Mouse (Mus musculus) brain, embryonic 18.5 days (tissue): ENCODE results near the gene Ifna11.

Experiments used
- DNase-seq: peaks from one replicate; pipeline ENCODE4 v3.0.0-alpha.2; 2012; ENCODE audit warnings: low read depth, low spot score

Ifna11 gene

DNA sequence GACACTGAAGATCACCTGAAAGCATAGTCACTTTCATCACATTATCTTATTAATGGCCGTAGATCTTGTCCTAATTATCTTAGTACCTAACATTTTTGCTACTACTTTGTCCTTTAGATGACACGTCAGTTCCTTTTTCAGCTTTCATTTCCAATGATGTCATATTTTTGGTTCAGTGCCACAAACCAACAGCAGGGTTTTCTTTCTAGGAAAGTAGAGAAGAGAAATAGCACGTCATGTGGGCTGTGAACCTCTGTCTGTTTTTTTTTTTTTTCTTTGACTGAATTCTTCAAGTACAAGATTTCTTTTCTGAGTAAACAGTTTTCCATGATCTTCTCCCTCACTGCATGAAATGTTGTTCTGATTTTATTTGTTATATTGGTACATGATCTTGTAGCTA, 20.3 kb downstream of the Ifna11 start:
- no peak for DNase-seq

- DNase-seq, result no peak
Measured at GRCm38 (mm10) chr4:88841438-88841911, 21.7 kb downstream of the Ifna11 start, which contains the start of gene Ifna4. Gene Ifna4 (plus strand): TSS chr4:88841861.

DNA sequence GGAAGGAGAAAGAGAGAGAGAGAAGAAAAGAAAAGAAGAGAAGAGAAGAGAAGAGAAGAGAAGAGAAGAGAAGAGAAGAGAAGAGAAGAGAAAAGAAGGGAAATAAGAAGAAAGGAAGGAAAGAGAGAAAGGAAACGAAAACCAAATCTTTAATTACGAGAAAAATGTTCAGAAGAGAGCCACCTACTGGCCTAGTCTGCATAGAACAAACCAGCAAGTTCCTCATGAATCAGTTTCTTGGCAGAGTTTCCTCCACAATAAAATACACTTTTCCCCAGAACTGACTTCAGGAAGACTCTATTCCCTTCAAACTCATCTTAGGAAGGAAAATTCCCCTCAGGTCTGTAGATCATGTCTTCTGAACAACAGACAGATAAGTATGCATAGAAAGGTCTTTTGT, 25.6 kb downstream of the Ifna11 start:
- DNase-seq, result no peak

DNA sequence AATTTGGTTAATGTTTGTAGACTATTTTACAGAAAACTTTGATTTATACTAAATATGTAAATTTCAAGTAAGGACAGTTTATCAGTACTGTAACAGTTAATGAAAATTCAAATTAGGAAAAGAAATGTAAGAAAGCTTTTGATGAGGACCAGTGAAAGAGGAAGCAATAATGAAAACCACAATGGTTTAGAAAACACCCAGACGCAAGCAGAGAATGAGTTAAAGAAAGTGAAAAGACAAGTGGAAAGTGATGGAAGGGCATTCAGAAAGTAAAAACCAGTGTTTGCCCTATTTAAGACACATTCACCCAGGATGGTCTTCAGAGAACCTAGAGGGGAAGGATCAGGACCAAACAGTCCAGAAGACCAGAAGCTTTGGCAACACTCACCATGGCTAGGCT, 29.9 kb downstream of the Ifna11 start, which contains the start of gene Ifna1:
TSS of gene Ifna1 (plus strand) at position 390 of the 400 bp plus-strand sequence.
- no peak for DNase-seq

- DNase-seq, result no peak
Measured at GRCm38 (mm10) chr4:88851026-88851763, 31.4 kb downstream of the Ifna11 start.

DNA sequence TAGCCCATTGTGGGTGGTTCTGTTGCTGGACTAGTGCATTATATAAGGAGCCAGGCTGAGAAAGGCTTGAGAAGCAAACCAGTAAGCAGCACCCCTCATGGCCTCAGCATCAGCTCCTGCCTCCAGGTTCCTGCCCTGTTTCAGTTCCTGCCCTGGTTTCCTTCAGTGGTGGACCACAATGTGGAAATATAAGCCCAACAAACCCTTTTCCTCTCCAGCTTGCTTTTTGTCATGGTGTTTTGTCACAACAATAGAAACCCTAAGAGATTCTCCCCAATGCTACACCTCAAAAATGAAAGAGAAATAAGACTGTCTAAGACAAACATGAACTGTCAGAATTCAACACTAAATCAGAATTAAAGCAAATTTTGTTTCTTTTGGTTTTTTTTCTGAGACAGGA, 39.5 kb downstream of the Ifna11 start:
- no peak for DNase-seq

DNA sequence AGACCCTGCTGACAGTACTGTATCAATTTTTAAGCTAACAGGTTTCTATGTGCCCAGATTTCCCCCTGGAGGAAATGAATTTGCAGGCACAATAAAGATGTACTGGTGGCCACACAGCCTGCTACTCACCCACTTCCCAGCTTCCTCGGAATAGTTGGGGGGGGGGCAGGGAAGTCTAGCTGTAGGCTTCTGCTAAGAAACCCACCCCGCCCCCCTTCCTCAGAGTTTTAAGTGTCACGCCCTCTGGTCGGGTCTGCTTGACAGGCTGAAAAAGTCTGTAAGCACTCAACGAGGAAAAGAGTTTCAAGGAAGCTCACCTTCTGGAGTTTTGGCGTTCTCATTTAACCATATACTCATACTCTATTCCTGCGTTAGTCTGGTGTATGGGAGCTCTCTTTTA, 43.5 kb downstream of the Ifna11 start:
- DNase-seq, result no peak

DNA sequence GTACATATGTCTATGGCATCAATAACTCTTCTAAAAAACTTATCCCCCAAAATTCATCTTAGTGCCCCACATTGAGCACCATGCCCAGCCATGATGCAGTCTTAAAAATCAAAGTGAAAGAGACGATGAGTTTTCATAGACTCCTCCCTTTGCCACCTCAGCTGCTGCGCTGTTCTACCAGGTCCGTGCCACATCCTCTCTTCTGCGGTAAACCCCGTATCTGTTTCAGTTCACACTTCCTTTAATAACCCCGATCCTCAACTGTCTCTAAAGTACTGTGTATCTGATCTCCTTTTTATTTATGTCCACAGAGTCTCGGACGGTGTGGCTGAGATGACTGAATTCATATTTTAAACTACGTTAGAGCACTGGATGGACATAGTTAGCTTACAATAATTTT, 44.8 kb downstream of the Ifna11 start:
- DNase-seq, result no peak

- no peak for DNase-seq
Measured at GRCm38 (mm10) chr4:88865011-88865569, 45.3 kb downstream of the Ifna11 start.

DNA sequence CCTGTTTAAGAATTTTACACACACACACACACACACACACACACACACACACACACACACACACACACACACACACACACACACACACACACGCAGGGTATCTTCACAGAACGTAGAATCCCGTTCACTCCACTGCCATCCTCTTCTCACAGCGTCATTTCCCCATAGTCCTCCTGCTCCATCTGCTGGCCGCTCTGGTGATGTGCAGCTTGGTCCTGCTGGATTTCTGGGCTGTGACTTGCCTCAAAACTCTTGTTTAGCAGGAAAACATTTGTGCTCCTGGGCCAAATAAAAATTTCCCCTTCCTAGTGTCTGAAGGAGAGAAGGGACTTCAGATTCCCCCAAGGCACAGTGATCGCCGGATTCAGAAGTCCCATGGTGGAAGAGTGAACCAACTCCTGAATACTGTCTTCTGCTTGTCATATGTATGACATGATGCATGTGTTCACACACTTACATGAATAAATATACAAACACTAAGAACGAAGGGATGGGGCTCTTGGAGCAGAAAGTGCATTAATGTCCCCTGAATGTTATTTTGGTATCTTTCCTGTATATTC, 47.7 kb downstream of the Ifna11 start:
- no peak for DNase-seq

- no peak for DNase-seq
Measured at GRCm38 (mm10) chr4:88867926-88868911, 48.5 kb downstream of the Ifna11 start.
